Mouse (Mus musculus) ZHBTc4 (cell line): ENCODE data around the gene Lrrc46.

Experiments used
- DNase-seq: peaks from one replicate; pipeline ENCODE4 v3.0.0-alpha.2; 2011; ENCODE audit warnings: low read depth, low spot score

The Lrrc46 gene

GRCm38 (mm10) chr11:97013121-97013670, 28.0 kb downstream of the Lrrc46 start, which contains the start of gene Sp6:
Gene Sp6 (plus strand): TSS chr11:97013394.
- DNase-seq, result no peak

- DNase-seq, result no peak
These were observed 31.9 kb downstream of the Lrrc46 start for GRCm38 (mm10) chr11:97009198-97009790.

GRCm38 (mm10) chr11:97007093-97007794, 34.0 kb downstream of the Lrrc46 start:
- DNase-seq, result no peak

- peak; percentile 34 for DNase-seq
These were observed 38.0 kb downstream of the Lrrc46 start for GRCm38 (mm10) chr11:97003170-97003569.

- DNase-seq, result peak; percentile 16
These were observed 43.7 kb downstream of the Lrrc46 start for GRCm38 (mm10) chr11:96997380-96997956.

GRCm38 (mm10) chr11:96996773-96997379, 44.3 kb downstream of the Lrrc46 start:
- DNase-seq, result peak; percentile 50

- no peak for DNase-seq
These were observed 45.1 kb downstream of the Lrrc46 start for GRCm38 (mm10) chr11:96995836-96996772.

GRCm38 (mm10) chr11:96995031-96995430, 46.2 kb downstream of the Lrrc46 start:
- DNase-seq, result peak; percentile 52

- no peak for DNase-seq
These were observed 48.4 kb downstream of the Lrrc46 start for GRCm38 (mm10) chr11:96992722-96993311.

GRCm38 (mm10) chr11:96991501-96991900, 49.7 kb downstream of the Lrrc46 start:
- no peak for DNase-seq

GRCm38 (mm10) chr11:96987873-96988655, 53.1 kb downstream of the Lrrc46 start:
- DNase-seq, result peak; percentile 63

GRCm38 (mm10) chr11:96986463-96986862, 54.7 kb downstream of the Lrrc46 start:
- no peak for DNase-seq

GRCm38 (mm10) chr11:96984903-96985302, 56.3 kb downstream of the Lrrc46 start:
- DNase-seq, result no peak
